Mouse (Mus musculus) layer of hippocampus, postnatal 25 days (tissue): ENCODE results near the gene Tmc5. TPM values are rescaled to one million over a fixed set of nuclear protein-coding genes. Genes with fewer than 3 reads are reported as not detected.

Experiments
- DNase-seq, 2 experiments: peaks; one replicate each; pipeline ENCODE4 v3.0.0; 2022; ENCODE audit warnings: mixed read lengths in 2 of 2, low spot score in 1 of 2; ENCODE audit errors: extremely low spot score in 1 of 2
- total RNA-seq, 2 experiments: library from RNA; stranded (reverse); gene quantifications; 2 replicates each; pipeline ENCODE4 v1.2.3; 2021

Tmc5 gene
- total RNA-seq, 2 experiments from 2014 or later, result 0.44 to 0.54 TPM

- peak; percentile 79 to 94 for DNase-seq
These were observed 91.1 kb downstream of the Tmc5 start for GRCm38 (mm10) chr7:118688199-118688598.

- no peak for DNase-seq
These were observed 92.0 kb downstream of the Tmc5 start for GRCm38 (mm10) chr7:118689088-118689487.

- no peak for DNase-seq
These were observed 94.2 kb downstream of the Tmc5 start for GRCm38 (mm10) chr7:118691287-118691686.

GRCm38 (mm10) chr7:118696146-118696545, 99.0 kb downstream of the Tmc5 start:
- DNase-seq, result no peak

- DNase-seq, result no peak
These were observed 100.1 kb downstream of the Tmc5 start for GRCm38 (mm10) chr7:118697168-118697567.

- DNase-seq, result no peak
These were observed 101.8 kb downstream of the Tmc5 start for GRCm38 (mm10) chr7:118698882-118699281.

- no peak for DNase-seq
These were observed 106.1 kb downstream of the Tmc5 start for GRCm38 (mm10) chr7:118703144-118703561.

- no peak for DNase-seq
These were observed 107.1 kb downstream of the Tmc5 start for GRCm38 (mm10) chr7:118704001-118704850.

- peak; percentile 85 to 87 for DNase-seq
These were observed 108.2 kb downstream of the Tmc5 start, which contains the start of gene Gde1 for GRCm38 (mm10) chr7:118705101-118705961. Gene Gde1 (minus strand): TSS chr7:118705778.

- no peak for DNase-seq
These were observed 109.0 kb downstream of the Tmc5 start for GRCm38 (mm10) chr7:118706051-118706450.

- DNase-seq, result no peak
These were observed 109.4 kb downstream of the Tmc5 start for GRCm38 (mm10) chr7:118706488-118706887.

- DNase-seq, result no peak
These were observed 110.1 kb downstream of the Tmc5 start for GRCm38 (mm10) chr7:118707216-118707615.

GRCm38 (mm10) chr7:118708002-118708401, 110.9 kb downstream of the Tmc5 start:
- no peak for DNase-seq

GRCm38 (mm10) chr7:118710776-118711175, 113.7 kb downstream of the Tmc5 start:
- no peak for DNase-seq

- DNase-seq, result peak; percentile 75 to 77
These were observed 115.4 kb downstream of the Tmc5 start, which contains the start of gene Ccp110 for GRCm38 (mm10) chr7:118712228-118713173. Gene Ccp110 (plus strand): TSS chr7:118712552.

GRCm38 (mm10) chr7:118714873-118715272, 117.8 kb downstream of the Tmc5 start:
- no peak for DNase-seq

- DNase-seq, result no peak
These were observed 121.0 kb downstream of the Tmc5 start for GRCm38 (mm10) chr7:118718066-118718465.

GRCm38 (mm10) chr7:118723927-118724326, 126.8 kb downstream of the Tmc5 start:
- no peak for DNase-seq
